Mouse (Mus musculus) embryonic facial prominence, embryonic 12.5 days (tissue): Measurements from ENCODE around the gene Vav2. TPM values are rescaled to one million over a fixed set of nuclear protein-coding genes. Genes with fewer than 3 reads are reported as not detected.

ENCODE experiments used
- ATAC-seq: fragments of 200-750 bp; cut with Nextera tagmentation; 2 replicates; pipeline ENCODE4 v1.8.0; 2017; ENCODE audit not compliant: insufficient number of reproducible peaks, insufficient read depth, low FRiP score, low TSS enrichment
- H3K27ac ChIP-seq: fragments of 300-500 bp; sonication (generic); 2 replicates; pipeline ENCODE4 v1.5.1; 2016; ENCODE audit warnings: mild to moderate bottlenecking
- H3K27me3 ChIP-seq: fragments of 300-500 bp; sonication (generic); 2 replicates; pipeline ENCODE4 v1.6.1; 2016; ENCODE audit warnings: mild to moderate bottlenecking, moderate library complexity
- H3K36me3 ChIP-seq: fragments of 300-500 bp; sonication (generic); 2 replicates; pipeline ENCODE4 v1.6.1; 2016; ENCODE audit warnings: mild to moderate bottlenecking
- H3K4me1 ChIP-seq: fragments of 300-500 bp; sonication (generic); 2 replicates; pipeline ENCODE4 v1.6.1; 2016
- H3K4me2 ChIP-seq: fragments of 300-500 bp; sonication (generic); replicated peaks from 2 replicates; pipeline ENCODE4 v1.6.1; 2016; ENCODE audit warnings: mild to moderate bottlenecking, moderate library complexity
- H3K4me3 ChIP-seq: fragments of 300-500 bp; sonication (generic); 2 replicates; pipeline ENCODE4 v1.5.1; 2016; ENCODE audit warnings: mild to moderate bottlenecking
- H3K9ac ChIP-seq: fragments of 300-500 bp; sonication (generic); 2 replicates; pipeline ENCODE4 v1.6.1; 2016; ENCODE audit warnings: mild to moderate bottlenecking, moderate library complexity
- H3K9me3 ChIP-seq: fragments of 300-500 bp; sonication (generic); 2 replicates; pipeline ENCODE4 v1.6.1; 2016; ENCODE audit warnings: mild to moderate bottlenecking, moderate library complexity
- WGBS: fragments of 180-500 bp; shearing (Covaris S2); methylation state at CpG from one replicate; pipeline ENCODE4 v1.1.7; 2016; 5-methylcytosine and 5-hydroxymethylcytosine counted together
- polyA plus RNA-seq: library from polyadenylated mRNA; unstranded; fragments of >200 nt; fragmentation: Nextera tagmentation; extraction: Ambion mirVana; gene quantifications from 2 replicates; pipeline ENCODE4 v1.2.1, GENCODE M21; 2016

Vav2 gene
- polyA plus RNA-seq, 1 experiment from 2014 or later, result 9.8 TPM

DNA sequence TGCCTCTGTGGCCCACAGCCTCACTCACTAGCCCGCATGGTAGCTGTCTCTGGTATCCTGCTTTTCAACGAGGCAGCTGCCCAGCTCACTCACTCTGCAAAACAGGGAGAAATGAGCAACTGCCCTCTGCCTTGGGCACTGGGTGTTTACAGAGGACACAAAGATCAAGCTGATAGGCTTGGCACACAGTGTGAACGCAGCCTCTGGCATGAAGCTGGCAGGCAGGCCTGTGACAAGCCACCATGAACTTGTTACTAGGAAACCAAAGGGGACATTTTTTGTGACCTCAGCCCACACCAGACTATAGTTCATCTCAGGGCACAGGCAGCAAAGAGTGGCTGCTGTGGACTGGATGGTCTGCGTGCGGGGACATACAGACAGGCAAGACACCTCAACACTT lies 115.9 kb downstream of the Vav2 start:
- ATAC-seq, result no peak

DNA sequence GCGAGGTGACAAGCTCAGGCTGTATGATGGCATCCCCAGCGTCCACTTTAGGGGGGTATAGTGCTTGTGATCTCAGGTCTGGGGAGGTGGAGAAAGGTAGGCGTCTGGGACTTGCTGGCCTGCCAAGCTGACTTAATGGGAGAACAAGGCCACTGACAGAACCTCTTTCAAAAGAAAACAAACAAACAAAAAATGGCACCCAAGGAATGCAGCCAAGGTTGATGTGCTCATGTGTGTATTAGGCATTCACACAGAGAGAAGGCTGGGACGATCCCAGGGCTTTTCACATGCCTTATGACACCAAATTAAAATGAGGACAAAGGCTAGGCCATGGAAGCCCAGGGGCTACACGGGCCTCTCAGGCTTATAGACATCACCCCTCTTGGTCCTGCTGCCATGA lies 116.6 kb downstream of the Vav2 start:
- no peak for ATAC-seq
- 80% methylated on average over 5 of the region's 5 CpGs for WGBS
- Histone ChIP-seq H3K27ac (no peak overlapping the region), H3K4me1 (no peaks in the 10 kb centered on the region), H3K4me2 (no peak overlapping the region), H3K9me3 (no peaks in the 10 kb centered on the region), H3K4me3 (no peak overlapping the region), H3K27me3 (no peaks in the 10 kb centered on the region), H3K36me3 (no peaks in the 10 kb centered on the region), H3K9ac (no peak overlapping the region)

More for the DNA sequence above, 115.9 kb downstream of the Vav2 start:
- H3K4me3 ChIP-seq, result no peak overlapping the region
- 84% methylated on average over 5 of the region's 5 CpGs for WGBS
- no peaks in the 10 kb centered on the region for H3K36me3 ChIP-seq
- H3K27me3 ChIP-seq, result no peaks in the 10 kb centered on the region
- H3K9me3 ChIP-seq, result no peaks in the 10 kb centered on the region
- no peak overlapping the region for H3K4me2 ChIP-seq
- H3K4me1 ChIP-seq, result no peaks in the 10 kb centered on the region
- H3K9ac ChIP-seq, result no peak overlapping the region
- H3K27ac ChIP-seq, result no peak overlapping the region

GRCm38 (mm10) chr2:27306628-27307027 lies 120.2 kb downstream of the Vav2 start:
- Histone ChIP-seq H3K4me2 (no peak overlapping the region), H3K27me3 (no peaks in the 10 kb centered on the region)
- WGBS, result 88% methylated on average over 8 of the region's 8 CpGs

DNA sequence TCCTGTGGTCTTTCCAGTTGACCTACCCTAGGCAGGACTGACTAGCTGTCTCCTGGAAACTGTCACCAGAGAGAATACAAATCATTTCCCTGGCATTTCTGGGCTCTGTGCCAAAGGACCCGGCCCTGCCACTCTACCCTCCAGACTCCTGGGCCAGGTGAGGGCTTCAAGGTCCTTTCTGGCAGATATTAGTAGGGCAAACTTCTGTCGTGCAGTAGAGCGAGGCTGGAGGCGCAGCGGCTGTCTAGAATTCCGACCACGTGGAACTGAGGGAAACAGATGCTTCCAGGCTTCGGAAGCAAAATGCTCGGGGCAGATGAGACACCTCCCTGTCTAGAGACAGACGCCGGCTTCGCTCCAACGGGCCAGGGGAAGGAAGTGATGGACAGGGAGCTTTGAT lies 122.1 kb downstream of the Vav2 start:
- Histone ChIP-seq H3K4me1 (peaks cover 9% of the 10 kb centered on the region; the same call in 1 of the 2 replicates), H3K4me2 (no peak overlapping the region), H3K27ac (no peak overlapping the region), H3K4me3 (no peak overlapping the region), H3K36me3 (no peaks in the 10 kb centered on the region), H3K27me3 (no peaks in the 10 kb centered on the region), H3K9me3 (no peaks in the 10 kb centered on the region), H3K9ac (no peak overlapping the region)
- no peak for ATAC-seq
- 73% methylated on average over 13 of the region's 13 CpGs for whole genome bisulfite sequencing

More at GRCm38 (mm10) chr2:27306628-27307027, 120.2 kb downstream of the Vav2 start:
- H3K9ac ChIP-seq, result no peak overlapping the region
- no peak overlapping the region for H3K4me3 ChIP-seq
- ATAC-seq, result no peak
- no peaks in the 10 kb centered on the region for H3K36me3 ChIP-seq
- H3K27ac ChIP-seq, result no peak overlapping the region
- H3K9me3 ChIP-seq, result no peaks in the 10 kb centered on the region
- peaks cover 7% of the 10 kb centered on the region; the same call in 1 of the 2 replicates for H3K4me1 ChIP-seq

DNA sequence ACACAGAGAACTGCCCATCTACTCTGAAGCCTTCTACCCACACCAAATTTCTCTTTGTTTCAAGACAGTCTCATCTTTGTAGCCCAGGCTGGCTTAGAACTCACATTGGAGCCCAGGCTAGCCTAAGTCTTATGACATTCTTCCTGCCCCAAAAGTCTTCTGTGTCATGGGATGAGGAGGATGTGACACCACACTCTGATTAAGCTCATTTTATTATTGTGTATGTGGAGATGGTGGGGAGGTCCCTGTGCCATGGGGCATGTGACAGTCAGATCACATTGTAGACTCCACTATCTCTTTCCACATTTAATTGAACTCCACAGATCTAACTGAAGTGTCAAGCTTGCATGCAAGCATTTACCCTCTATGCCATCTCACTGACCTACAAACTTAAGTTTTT lies 122.8 kb downstream of the Vav2 start:
- H3K27ac ChIP-seq, result no peak overlapping the region
- ATAC-seq, result no peak

GRCm38 (mm10) chr2:27301444-27302111 lies 125.3 kb downstream of the Vav2 start:
- H3K27ac ChIP-seq, result no peak overlapping the region
- 0 out of 2 replicates have a peak, but pooled peaks cover 2% of the 10 kb centered on the region for H3K36me3 ChIP-seq
- no peak overlapping the region for H3K4me3 ChIP-seq
- ATAC-seq, result no peak; the same call in 1 of the 2 replicates
- 74% methylated on average over 12 of the region's 12 CpGs for WGBS
- H3K9me3 ChIP-seq, result no peaks in the 10 kb centered on the region
- peaks cover 9% of the 10 kb centered on the region; the same call in 1 of the 2 replicates for H3K4me1 ChIP-seq
- no peak overlapping the region for H3K9ac ChIP-seq
- no peak overlapping the region for H3K4me2 ChIP-seq
- H3K27me3 ChIP-seq, result no peaks in the 10 kb centered on the region

More for the DNA sequence above, 122.8 kb downstream of the Vav2 start:
- Histone ChIP-seq H3K4me1 (peaks cover 9% of the 10 kb centered on the region; the same call in 1 of the 2 replicates), H3K27me3 (no peaks in the 10 kb centered on the region), H3K9ac (no peak overlapping the region), H3K4me2 (no peak overlapping the region), H3K36me3 (no peaks in the 10 kb centered on the region), H3K4me3 (no peak overlapping the region), H3K9me3 (no peaks in the 10 kb centered on the region)

GRCm38 (mm10) chr2:27300725-27301443 lies 125.9 kb downstream of the Vav2 start:
- Histone ChIP-seq H3K4me3 (no peak overlapping the region), H3K36me3 (0 out of 2 replicates have a peak, but pooled peaks cover 2% of the 10 kb centered on the region), H3K9ac (no peak overlapping the region), H3K27ac (no peak overlapping the region), H3K4me2 (no peak overlapping the region), H3K27me3 (no peaks in the 10 kb centered on the region), H3K9me3 (no peaks in the 10 kb centered on the region), H3K4me1 (peaks cover 9% of the 10 kb centered on the region; the same call in 1 of the 2 replicates)
- WGBS, result 82% methylated on average over 13 of the region's 13 CpGs
- ATAC-seq, result no peak

- Histone ChIP-seq H3K4me2 (no peak overlapping the region), H3K4me3 (no peak overlapping the region), H3K4me1 (peaks cover 4% of the 10 kb centered on the region; the same call in 1 of the 2 replicates), H3K9me3 (no peaks in the 10 kb centered on the region), H3K36me3 (peaks cover 15% of the 10 kb centered on the region; the same call in 1 of the 2 replicates), H3K27ac (no peak overlapping the region), H3K27me3 (no peaks in the 10 kb centered on the region), H3K9ac (peak overlapping the region; percentile 1; the same call in 1 of the 2 replicates)
- WGBS, result 68% methylated on average over 9 of the region's 9 CpGs
- no peak for ATAC-seq
Observed at GRCm38 (mm10) chr2:27296656-27297406, 130.0 kb downstream of the Vav2 start.

- Histone ChIP-seq H3K36me3 (peaks cover 35% of the 10 kb centered on the region), H3K27me3 (no peaks in the 10 kb centered on the region), H3K4me1 (no peaks in the 10 kb centered on the region), H3K4me3 (no peak overlapping the region), H3K9ac (no peak overlapping the region), H3K27ac (no peak overlapping the region), H3K4me2 (no peak overlapping the region), H3K9me3 (no peaks in the 10 kb centered on the region)
- no peak for ATAC-seq
- WGBS, result 92% methylated on average over 3 of the region's 3 CpGs
Observed at GRCm38 (mm10) chr2:27294777-27295176, 132.1 kb downstream of the Vav2 start.

GRCm38 (mm10) chr2:27289019-27289418 lies 137.8 kb downstream of the Vav2 start:
- 12% methylated on average over 3 of the region's 3 CpGs for WGBS
- H3K27me3 ChIP-seq, result no peaks in the 10 kb centered on the region
- H3K36me3 ChIP-seq, result peaks cover 36% of the 10 kb centered on the region
- peak overlapping the region; percentile 73 for H3K27ac ChIP-seq
- H3K4me1 ChIP-seq, result peaks cover 6% of the 10 kb centered on the region; the same call in 1 of the 2 replicates
- no peak overlapping the region; the same call in 1 of the 2 replicates for H3K9ac ChIP-seq
- no peak for ATAC-seq
- H3K4me2 ChIP-seq, result no peak overlapping the region
- no peak overlapping the region for H3K4me3 ChIP-seq
- no peaks in the 10 kb centered on the region for H3K9me3 ChIP-seq

GRCm38 (mm10) chr2:27286971-27287710 lies 139.7 kb downstream of the Vav2 start:
- WGBS, result 71% methylated on average over 7 of the region's 7 CpGs
- Histone ChIP-seq H3K27ac (no peak overlapping the region), H3K4me2 (no peak overlapping the region), H3K4me3 (no peak overlapping the region), H3K36me3 (peaks cover 26% of the 10 kb centered on the region), H3K27me3 (no peaks in the 10 kb centered on the region), H3K9me3 (no peaks in the 10 kb centered on the region), H3K9ac (no peak overlapping the region), H3K4me1 (peaks cover 6% of the 10 kb centered on the region; the same call in 1 of the 2 replicates)
- no peak for ATAC-seq
